Mouse (Mus musculus): ENCODE data around the gene Acot6. TPM values are rescaled to one million over a fixed set of nuclear protein-coding genes. Genes with fewer than 3 reads are reported as not detected.

Gene Acot6
- total and polyA plus RNA-seq, 3 experiments = 0.08 TPM; not detected in 2

GRCm38 (mm10) chr12:84150976-84151375 lies 50.5 kb downstream of the Acot6 start:
- no peak overlapping the region for H3K4me3 ChIP-seq (replicated peaks in 1 of 3; ENCODE audit: low read depth in 2 of 3, low read length in 2 of 3, poor library complexity in 1 of 3)
- dilution Hi-C loops (cut with MboI; ENCODE audit: extremely low pct_ligation_motif_present, extremely low pct_unique_long_range_greater_than_20kb, low sequenced_read_pairs) = no loop called here
- no peaks in the 10 kb centered on the region for H3K79me2 ChIP-seq (replicated peaks; ENCODE audit: control insufficient read depth, extremely low read depth, insufficient read depth, poor library complexity, severe bottlenecking)
- H3K9ac ChIP-seq (ENCODE audit: insufficient read depth, low read depth) = no peak overlapping the region
- no peak overlapping the region for H3K4me2 ChIP-seq (ENCODE audit: insufficient read depth, low read depth, poor library complexity, severe bottlenecking)
- H3K4me1 ChIP-seq (ENCODE audit: control insufficient read depth in 1 of 2, insufficient read depth in 2 of 2) = no peaks in the 10 kb centered on the region
- H3K9me3 ChIP-seq (replicated peaks; ENCODE audit: low read length) = no peaks in the 10 kb centered on the region
- TF ChIP-seq EP300 (IDR thresholded peaks at IDR 0.05; ENCODE audit: low read length) (no peak), RAD21 (IDR thresholded peaks at IDR 0.05; ENCODE audit: low read depth, low read length) (no peak), PAX5 (IDR thresholded peaks at IDR 0.05; ENCODE audit: low read length) (no peak), IRF4 (IDR thresholded peaks at IDR 0.05; ENCODE audit: low read depth, low read length) (no peak), ZKSCAN1 (IDR thresholded peaks at IDR 0.05; ENCODE audit: borderline replicate concordance, low read depth, low read length) (no peak), CHD2 (IDR thresholded peaks at IDR 0.05; ENCODE audit: low read length) (no peak), HCFC1 (IDR thresholded peaks at IDR 0.05; ENCODE audit: low read depth, low read length) (no peak), BHLHE40 (IDR thresholded peaks at IDR 0.05; ENCODE audit: low read depth, low read length) (no peak), NRF1 (IDR thresholded peaks at IDR 0.05; ENCODE audit: low read depth, low read length) (no peak), JUND (conservative IDR thresholded peaks at IDR 0.05; ENCODE audit: low read depth, low read length) (no peak), TBP (conservative IDR thresholded peaks at IDR 0.05; ENCODE audit: low read depth, low read length) (no peak), MAX (IDR thresholded peaks at IDR 0.05; ENCODE audit: low read length) (no peak), E2F4 (IDR thresholded peaks at IDR 0.05; ENCODE audit: insufficient replicate concordance, low read depth, low read length) (no peak), MAZ (IDR thresholded peaks at IDR 0.05; ENCODE audit: low read depth, low read length) (no peak), NELFE (IDR thresholded peaks at IDR 0.05; ENCODE audit: low read depth, low read length) (no peak), UBTF (IDR thresholded peaks at IDR 0.05; ENCODE audit: low read depth, low read length) (no peak), POLR2AphosphoS2 (IDR thresholded peaks at IDR 0.05; ENCODE audit: low read depth, low read length) (no peak), MAFK (IDR thresholded peaks at IDR 0.05; ENCODE audit: insufficient replicate concordance, low read length) (no peak)
- no peak overlapping the region for H3K27ac ChIP-seq (ENCODE audit: insufficient read depth, low read depth)
- H3K36me3 ChIP-seq (replicated peaks in 1 of 2; ENCODE audit: control insufficient read depth in 1 of 2, insufficient read depth in 1 of 2, low read length in 1 of 2) = peaks cover 39 to 86% of the 10 kb centered on the region in 2 experiments
- no peaks in the 10 kb centered on the region for H3K27me3 ChIP-seq (replicated peaks)
- DNase-seq (ENCODE audit: extremely low read depth) = no peak
- in situ Hi-C loops (cut with MboI; ENCODE audit: low pct_ligation_motif_present, low pct_unique_long_range_greater_than_20kb, low sequenced_read_pairs) = no loop called here

- H3K4me3 ChIP-seq (replicated peaks in 1 of 3; ENCODE audit: low read depth in 2 of 3, low read length in 2 of 3, poor library complexity in 1 of 3) = no peak overlapping the region
- no peak overlapping the region for H3K9ac ChIP-seq (ENCODE audit: insufficient read depth, low read depth)
- peaks cover 46 to 89% of the 10 kb centered on the region in 2 experiments for H3K36me3 ChIP-seq (replicated peaks in 1 of 2; ENCODE audit: control insufficient read depth in 1 of 2, insufficient read depth in 1 of 2, low read length in 1 of 2)
- H3K79me2 ChIP-seq (replicated peaks; ENCODE audit: control insufficient read depth, extremely low read depth, insufficient read depth, poor library complexity, severe bottlenecking) = no peaks in the 10 kb centered on the region
- no peaks in the 10 kb centered on the region for H3K27me3 ChIP-seq (replicated peaks)
- H3K4me2 ChIP-seq (ENCODE audit: insufficient read depth, low read depth, poor library complexity, severe bottlenecking) = no peak overlapping the region
- TF ChIP-seq TBP (conservative IDR thresholded peaks at IDR 0.05; ENCODE audit: low read depth, low read length) (no peak), ZNF384 (IDR thresholded peaks at IDR 0.05; ENCODE audit: low read depth, low read length) (no peak), RAD21 (IDR thresholded peaks at IDR 0.05; ENCODE audit: low read depth, low read length) (no peak), POLR2A (IDR thresholded peaks at IDR 0.05; ENCODE audit: low read depth, low read length) (no peak), KAT2A (IDR thresholded peaks at IDR 0.05; ENCODE audit: insufficient replicate concordance, low read length) (no peak), ZKSCAN1 (IDR thresholded peaks at IDR 0.05; ENCODE audit: borderline replicate concordance, low read depth, low read length) (no peak), ELF1 (IDR thresholded peaks at IDR 0.05; ENCODE audit: low read depth, low read length) (no peak), EP300 (IDR thresholded peaks at IDR 0.05; ENCODE audit: low read length) (no peak), ETS1 (conservative IDR thresholded peaks at IDR 0.05; ENCODE audit: low read depth, low read length) (no peak), JUN (IDR thresholded peaks at IDR 0.05; ENCODE audit: insufficient read depth, low read depth, low read length) (no peak), IRF4 (IDR thresholded peaks at IDR 0.05; ENCODE audit: low read depth, low read length) (no peak), USF2 (conservative IDR thresholded peaks at IDR 0.05; ENCODE audit: low read depth, low read length) (no peak), MXI1 (IDR thresholded peaks at IDR 0.05; ENCODE audit: low read depth, low read length) (no peak)
- H3K9me3 ChIP-seq (replicated peaks; ENCODE audit: low read length) = no peaks in the 10 kb centered on the region
- no peaks in the 10 kb centered on the region for H3K4me1 ChIP-seq (ENCODE audit: control insufficient read depth in 1 of 2, insufficient read depth in 2 of 2)
- in situ Hi-C loops (cut with MboI; ENCODE audit: low pct_ligation_motif_present, low pct_unique_long_range_greater_than_20kb, low sequenced_read_pairs) (no loop called here), dilution Hi-C loops (cut with MboI; ENCODE audit: extremely low pct_ligation_motif_present, extremely low pct_unique_long_range_greater_than_20kb, low sequenced_read_pairs) (no loop called here)
- no peak overlapping the region for H3K27ac ChIP-seq (ENCODE audit: insufficient read depth, low read depth)
- DNase-seq (ENCODE audit: extremely low read depth) = no peak
Measured at GRCm38 (mm10) chr12:84151911-84152310, 51.5 kb downstream of the Acot6 start.

Measured in CH12.LX (cell line).